Mouse (Mus musculus) bone marrow, adult 2 months (tissue): ENCODE measurements around the gene Swt1. TPM values are rescaled to one million over a fixed set of nuclear protein-coding genes. Genes with fewer than 3 reads are reported as not detected.
A peak's percentile ranks its signal among the peaks of the same experiment; 100 is the strongest.
"Not testable (repeated sequence)": the region's sequence is repeated elsewhere in the genome, so short reads cannot be mapped to it uniquely, and the experiment has no call there.

Source experiments
- H3K27ac ChIP-seq: fragments of 200-500 bp; 2 replicates; pipeline ENCODE4 v1.5.1; 2012; ENCODE audit warnings: low read depth, mild to moderate bottlenecking, control low read depth, inconsistent platforms, low read length; ENCODE audit not compliant: control insufficient read depth, poor library complexity, insufficient read depth
- H3K4me1 ChIP-seq: fragments of 200-500 bp; 2 replicates; pipeline ENCODE4 v1.6.1; 2011; ENCODE audit warnings: low read length; ENCODE audit not compliant: control insufficient read depth, insufficient read depth
- H3K4me3 ChIP-seq: fragments of 200-500 bp; replicated peaks from 2 replicates; pipeline ENCODE3; 2011; ENCODE audit warnings: mild to moderate bottlenecking, low read depth, low read length, control low read depth; ENCODE audit not compliant: control insufficient read depth
- CTCF ChIP-seq: fragments of 200-500 bp; IDR thresholded peaks from 2 replicates; pipeline ENCODE4 v1.5.1; 2011; ENCODE audit warnings: low read length, control low read depth; ENCODE audit not compliant: control insufficient read depth, insufficient read depth
- POLR2A ChIP-seq: fragments of 200-500 bp; IDR thresholded peaks from 2 replicates; pipeline ENCODE4 v1.6.1; 2011; ENCODE audit warnings: low read depth, mild to moderate bottlenecking, control low read depth, low read length, borderline replicate concordance; ENCODE audit not compliant: control insufficient read depth
- WGBS: fragments of 180-500 bp; shearing (Covaris S2); methylation state at CpG from one replicate; pipeline ENCODE4 v1.1.7; 2018; 5-methylcytosine and 5-hydroxymethylcytosine counted together
- polyA plus RNA-seq: library from polyadenylated mRNA; stranded (reverse); fragments of >200 nt; gene quantifications from 2 replicates; pipeline ENCODE4 v1.2.4, GENCODE M21; 2011; ENCODE audit warnings: low replicate concordance; ENCODE audit not compliant: missing spikeins, insufficient read depth, insufficient read length

The Swt1 gene
- 9.1 and 11.1 TPM in 2 replicates for polyA plus RNA-seq

DNA sequence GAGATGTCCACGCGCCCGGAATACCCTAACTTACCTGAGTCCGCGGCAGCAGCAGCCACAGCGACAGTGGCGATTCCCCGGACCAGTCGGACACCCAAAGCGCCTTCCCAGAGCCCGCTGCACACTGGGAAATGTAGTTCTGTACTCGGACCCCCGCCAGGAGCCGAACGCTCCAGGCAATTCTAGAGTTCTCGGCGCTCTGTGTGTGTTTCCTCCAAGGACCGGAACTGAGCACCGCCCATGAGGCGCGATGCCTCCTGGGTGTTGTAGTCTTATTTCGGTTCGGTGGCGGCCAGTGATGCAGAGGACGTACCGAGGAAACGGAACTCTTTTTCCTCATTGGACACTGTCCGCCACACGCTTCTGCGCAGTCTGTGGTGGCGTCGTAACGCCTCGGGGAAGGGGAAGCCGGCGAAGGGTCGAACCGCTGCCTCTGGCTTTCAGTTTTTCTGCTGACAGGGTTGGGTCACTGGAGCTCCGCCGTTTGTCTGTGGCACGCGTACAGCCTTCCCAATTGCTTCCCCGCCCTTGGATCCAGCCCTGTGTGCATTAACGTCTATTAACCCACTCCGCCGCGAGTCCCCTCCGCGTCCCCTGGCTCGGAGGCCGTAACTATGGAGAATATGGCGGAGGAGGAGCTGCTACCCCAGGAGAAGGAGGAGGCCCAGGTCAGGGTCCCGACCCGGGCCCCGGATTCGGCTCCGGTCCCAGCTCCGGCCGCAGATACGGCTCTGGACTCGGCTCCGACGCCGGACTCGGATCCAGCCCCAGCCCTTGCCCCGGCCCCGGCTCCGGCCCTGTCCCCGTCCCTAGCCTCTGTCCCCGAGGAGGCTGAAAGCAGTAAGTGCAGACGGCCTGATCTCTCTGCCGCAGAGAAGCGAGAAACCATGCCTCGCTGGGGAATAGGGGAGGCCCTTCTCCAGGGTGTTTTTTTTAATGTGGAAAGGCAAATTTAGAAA lies at the start of gene Swt1, which contains the start of gene Trmt1l:
Swt1 (minus strand) TSS at position 193 of the 959 bp plus-strand sequence.
Trmt1l (plus strand) TSS at position 280 of the 959 bp plus-strand sequence.
- Histone ChIP-seq H3K27ac (peak within 1 kb of the TSS; percentile 96), H3K4me3 (peak within 1 kb of the TSS; percentile 88), H3K4me1 (no peaks in the 10 kb centered on the region; the same call in 1 of the 2 replicates)
- TF ChIP-seq POLR2A, result peak; percentile 97
- no peak for TF ChIP-seq CTCF
- under 1% methylated on average over 74 of the region's 74 CpGs for WGBS

DNA sequence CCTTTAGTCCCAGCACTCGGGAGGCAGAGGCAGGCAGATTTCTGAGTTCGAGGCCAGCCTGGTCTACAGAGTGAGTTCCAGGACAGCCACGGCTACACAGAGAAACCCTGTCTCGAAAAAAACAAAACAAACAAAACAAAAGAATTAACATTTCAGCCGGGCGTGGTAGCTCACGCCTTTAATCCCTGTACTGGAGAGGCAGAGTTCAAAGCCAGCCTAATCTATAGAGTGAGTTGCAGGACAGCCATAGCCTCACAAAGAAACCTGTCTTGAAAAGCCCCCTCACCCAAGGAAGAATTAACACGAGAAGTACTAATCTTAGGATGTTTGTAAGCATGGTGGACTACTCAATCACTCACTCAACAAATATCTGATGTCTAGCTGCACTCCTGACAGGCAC lies 44.1 kb upstream of the Swt1 start:
- not testable (repeated sequence) for H3K27ac ChIP-seq, H3K4me1 ChIP-seq, H3K4me3 ChIP-seq
- 88% methylated on average over 8 of the region's 8 CpGs for WGBS

DNA sequence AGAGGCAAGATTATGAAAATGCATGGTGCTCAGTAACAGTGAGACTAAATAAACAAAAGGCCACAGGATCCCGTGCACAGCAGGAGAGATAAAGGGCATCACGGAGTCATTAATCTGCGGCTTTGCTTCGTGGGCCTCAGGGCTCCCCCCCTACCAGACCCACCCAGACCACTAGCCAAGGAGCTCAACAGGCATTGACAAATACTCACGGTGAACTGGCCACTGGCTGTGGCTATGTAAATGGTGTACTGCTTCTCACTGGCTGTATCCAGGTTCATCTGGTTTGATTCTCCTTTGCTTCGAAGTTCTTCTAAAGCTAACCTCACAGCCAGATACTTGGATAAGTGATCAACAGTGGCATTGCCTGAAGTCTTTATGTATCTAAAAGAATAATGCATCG lies 43.2 kb upstream of the Swt1 start:
- TF ChIP-seq CTCF (no peak), POLR2A (no peak)
- Histone ChIP-seq H3K4me1 (no peaks in the 10 kb centered on the region), H3K4me3 (no peak overlapping the region), H3K27ac (no peak overlapping the region)
- WGBS, result 84% methylated on average over 7 of the region's 7 CpGs

DNA sequence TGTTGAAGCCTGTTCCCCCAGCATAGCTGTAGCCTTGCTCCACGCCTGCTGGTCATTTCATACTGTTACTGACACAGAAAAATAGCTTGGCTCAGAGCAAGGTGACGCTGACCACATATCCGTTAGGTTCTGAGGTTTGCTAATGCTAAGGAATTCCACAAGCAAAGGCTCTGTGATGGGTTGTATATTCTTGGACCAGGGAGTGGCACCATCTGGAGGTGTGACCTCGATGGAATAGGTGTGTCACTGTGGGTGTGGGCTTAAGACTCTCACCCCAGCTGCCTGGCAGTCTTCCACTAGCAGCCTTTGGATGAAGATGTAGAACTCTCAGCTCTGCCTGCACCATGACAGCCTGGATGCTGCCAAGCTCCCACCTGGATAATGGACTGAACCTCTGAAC lies 38.3 kb upstream of the Swt1 start:
- Histone ChIP-seq H3K27ac (no peak overlapping the region), H3K4me1 (no peaks in the 10 kb centered on the region), H3K4me3 (no peak overlapping the region)
- TF ChIP-seq POLR2A (no peak), CTCF (no peak)
- 79% methylated on average over 4 of the region's 4 CpGs for WGBS

DNA sequence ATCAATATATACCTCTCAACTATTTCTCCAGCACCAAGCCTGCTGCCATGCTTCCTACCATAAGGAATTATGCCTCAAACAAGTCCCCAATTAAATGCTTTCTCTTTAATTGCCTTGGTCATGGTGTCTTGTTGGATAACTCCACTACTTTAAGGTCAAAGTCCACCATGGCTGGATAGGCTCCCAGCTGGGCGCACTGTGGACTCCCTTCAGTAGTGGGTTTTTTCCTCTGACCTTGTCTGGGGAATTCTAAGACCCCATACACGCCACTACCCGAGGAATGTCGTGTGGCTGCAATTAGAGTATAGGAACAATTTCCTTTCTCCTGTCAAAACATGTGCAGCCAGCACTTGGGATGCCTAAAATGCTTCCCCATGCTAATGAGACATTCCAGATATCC lies 36.7 kb upstream of the Swt1 start:
- H3K4me3 ChIP-seq, result no peak overlapping the region
- no peak for TF ChIP-seq CTCF
- H3K4me1 ChIP-seq, result no peaks in the 10 kb centered on the region
- 71% methylated on average over 4 of the region's 4 CpGs for WGBS
- no peak overlapping the region for H3K27ac ChIP-seq

DNA sequence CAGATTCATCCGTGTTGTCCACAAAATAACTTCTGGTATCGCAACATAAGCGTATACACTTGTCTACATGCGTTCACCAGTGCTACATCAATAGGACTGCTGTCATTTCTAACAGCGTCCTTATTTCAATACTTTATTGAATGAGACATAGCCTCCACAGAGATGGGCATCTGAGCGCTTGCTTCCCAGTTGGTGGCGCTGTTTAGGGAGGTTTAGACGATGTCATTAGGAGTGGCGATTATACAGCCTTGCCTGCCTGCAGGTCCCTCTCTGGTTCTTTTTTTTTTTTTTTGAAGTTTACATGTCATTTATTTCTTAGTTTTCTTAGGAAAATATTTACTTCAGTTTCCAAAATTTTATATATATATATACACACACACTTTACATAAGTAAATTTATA lies 33.0 kb upstream of the Swt1 start:
- TF ChIP-seq POLR2A (no peak), CTCF (peak; percentile 25; the same call in 1 of the 2 replicates)
- Histone ChIP-seq H3K27ac (no peak overlapping the region), H3K4me1 (peaks cover 3% of the 10 kb centered on the region; the same call in 1 of the 2 replicates), H3K4me3 (no peak overlapping the region)
- WGBS, result 88% methylated on average over 9 of the region's 9 CpGs

DNA sequence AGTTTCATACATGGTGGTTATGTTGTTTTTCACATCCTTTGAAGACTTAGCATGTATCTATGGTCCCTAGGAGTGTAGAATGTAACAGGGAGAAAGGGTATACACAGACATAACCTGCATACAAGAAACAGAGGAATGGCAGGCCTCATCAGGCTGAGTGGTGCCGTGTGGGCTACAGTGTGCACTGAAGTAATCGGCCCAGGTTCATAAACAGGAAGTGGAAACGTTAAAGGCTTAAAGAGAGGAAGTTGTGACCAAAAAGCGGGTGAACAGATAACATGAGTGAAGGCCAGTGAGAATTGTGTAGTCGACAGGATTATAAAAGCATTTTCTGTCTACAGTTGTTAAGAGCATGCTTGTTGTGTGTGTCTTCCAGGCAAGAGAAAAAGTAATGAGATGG lies 28.8 kb upstream of the Swt1 start:
- peak overlapping the region; percentile 62 for H3K27ac ChIP-seq
- no peak overlapping the region for H3K4me3 ChIP-seq
- no peak for TF ChIP-seq POLR2A
- TF ChIP-seq CTCF, result no peak
- peaks cover 3% of the 10 kb centered on the region; the same call in 1 of the 2 replicates for H3K4me1 ChIP-seq
- under 1% methylated on average over 5 of the region's 5 CpGs for WGBS

DNA sequence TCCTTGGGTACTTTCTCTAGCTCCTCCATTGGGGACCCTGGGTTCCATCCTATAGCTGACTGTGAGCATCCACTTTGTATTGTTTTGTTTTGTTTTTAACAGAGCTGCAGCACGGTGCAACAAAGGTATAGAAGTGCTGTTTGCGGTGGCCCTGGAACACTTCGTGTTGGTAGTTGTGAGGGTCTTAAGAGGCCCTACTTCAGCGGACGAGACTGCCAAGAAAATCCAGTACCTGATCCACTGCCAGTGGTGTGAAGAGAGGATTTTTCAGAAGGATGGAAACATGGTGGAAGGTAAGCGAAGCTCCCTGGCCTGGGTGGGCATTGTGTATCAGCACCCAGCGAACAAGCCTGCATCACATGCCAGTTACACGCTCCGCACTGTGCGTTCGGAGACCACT lies 23.7 kb upstream of the Swt1 start:
- 96% methylated on average over 11 of the region's 11 CpGs for WGBS
- Histone ChIP-seq H3K4me3 (no peak overlapping the region), H3K27ac (no peak overlapping the region), H3K4me1 (peaks cover under 1% of the 10 kb centered on the region; the same call in 1 of the 2 replicates)
- no peak for TF ChIP-seq CTCF
- TF ChIP-seq POLR2A, result no peak
